Mouse (Mus musculus): ENCODE data around the gene Gpr137c. TPM values are rescaled to one million over a fixed set of nuclear protein-coding genes. Genes with fewer than 3 reads are reported as not detected.

The Gpr137c gene
- polyA plus RNA-seq, 1 experiment from 2014 or later: 1.4 TPM

- no peak overlapping the region for H3K27ac ChIP-seq (ENCODE audit: low read depth, low read length)
- no peaks in the 10 kb centered on the region for H3K9me3 ChIP-seq (ENCODE audit: control insufficient read depth)
- whole genome bisulfite sequencing: 79% methylated on average over 2 of the region's 2 CpGs
- no peaks in the 10 kb centered on the region for H3K4me1 ChIP-seq (replicated peaks; ENCODE audit: control insufficient read depth, insufficient read depth, low read length)
- no peaks in the 10 kb centered on the region for H3K27me3 ChIP-seq (replicated peaks; ENCODE audit: control insufficient read depth, insufficient read depth, low read length)
- H3K36me3 ChIP-seq (ENCODE audit: control insufficient read depth, insufficient read depth): no peaks in the 10 kb centered on the region
- no peak overlapping the region for H3K9ac ChIP-seq (ENCODE audit: low read depth, low read length)
- H3K4me3 ChIP-seq (ENCODE audit: low read depth, low read length): no peak overlapping the region
- TF ChIP-seq CTCF (IDR thresholded peaks at IDR 0.05; ENCODE audit: low read depth): no peak
- ATAC-seq: no peak
- no peak overlapping the region for H3K4me2 ChIP-seq (replicated peaks; ENCODE audit: low read depth)
Measured at GRCm38 (mm10) chr14:45190999-45191398, 28.5 kb upstream of the Gpr137c start.

GRCm38 (mm10) chr14:45200607-45201006 lies 18.9 kb upstream of the Gpr137c start:
- no peak for TF ChIP-seq CTCF (IDR thresholded peaks at IDR 0.05; ENCODE audit: low read depth)
- no peak for ATAC-seq
- H3K4me3 ChIP-seq (ENCODE audit: low read depth, low read length): no peak overlapping the region
- peaks cover 5% of the 10 kb centered on the region for H3K36me3 ChIP-seq (ENCODE audit: control insufficient read depth, insufficient read depth)
- H3K27me3 ChIP-seq (replicated peaks; ENCODE audit: control insufficient read depth, insufficient read depth, low read length): no peaks in the 10 kb centered on the region
- no peak overlapping the region for H3K9ac ChIP-seq (ENCODE audit: low read depth, low read length)
- no peak overlapping the region for H3K27ac ChIP-seq (ENCODE audit: low read depth, low read length)
- H3K9me3 ChIP-seq (ENCODE audit: control insufficient read depth): no peaks in the 10 kb centered on the region
- H3K4me1 ChIP-seq (replicated peaks; ENCODE audit: control insufficient read depth, insufficient read depth, low read length): no peaks in the 10 kb centered on the region
- no peak overlapping the region for H3K4me2 ChIP-seq (replicated peaks; ENCODE audit: low read depth)

GRCm38 (mm10) chr14:45210683-45211082 lies 8.8 kb upstream of the Gpr137c start:
- Histone ChIP-seq H3K9ac (ENCODE audit: low read depth, low read length) (no peak overlapping the region), H3K4me1 (replicated peaks; ENCODE audit: control insufficient read depth, insufficient read depth, low read length) (no peaks in the 10 kb centered on the region), H3K27ac (ENCODE audit: low read depth, low read length) (no peak overlapping the region), H3K36me3 (ENCODE audit: control insufficient read depth, insufficient read depth) (peaks cover 5% of the 10 kb centered on the region; the same call in 1 of the 2 replicates), H3K4me2 (replicated peaks; ENCODE audit: low read depth) (no peak overlapping the region), H3K9me3 (ENCODE audit: control insufficient read depth) (no peaks in the 10 kb centered on the region), H3K4me3 (ENCODE audit: low read depth, low read length) (no peak overlapping the region), H3K27me3 (replicated peaks; ENCODE audit: control insufficient read depth, insufficient read depth, low read length) (no peaks in the 10 kb centered on the region)
- ATAC-seq: no peak
- TF ChIP-seq CTCF (IDR thresholded peaks at IDR 0.05; ENCODE audit: low read depth): no peak
- 63% methylated on average over 4 of the region's 4 CpGs for WGBS

- H3K27me3 ChIP-seq (replicated peaks; ENCODE audit: control insufficient read depth, insufficient read depth, low read length): no peaks in the 10 kb centered on the region
- TF ChIP-seq CTCF (IDR thresholded peaks at IDR 0.05; ENCODE audit: low read depth): no peak
- H3K9ac ChIP-seq (ENCODE audit: low read depth, low read length): no peak overlapping the region
- ATAC-seq: no peak
- H3K36me3 ChIP-seq (ENCODE audit: control insufficient read depth, insufficient read depth): peaks cover 5% of the 10 kb centered on the region; the same call in 1 of the 2 replicates
- WGBS: 92% methylated on average over 1 of the region's 1 CpGs
- no peak overlapping the region for H3K4me2 ChIP-seq (replicated peaks; ENCODE audit: low read depth)
- H3K27ac ChIP-seq (ENCODE audit: low read depth, low read length): no peak overlapping the region
- H3K4me3 ChIP-seq (ENCODE audit: low read depth, low read length): no peak overlapping the region
- H3K4me1 ChIP-seq (replicated peaks; ENCODE audit: control insufficient read depth, insufficient read depth, low read length): no peaks in the 10 kb centered on the region
- no peaks in the 10 kb centered on the region for H3K9me3 ChIP-seq (ENCODE audit: control insufficient read depth)
Measured at GRCm38 (mm10) chr14:45211431-45211830, 8.1 kb upstream of the Gpr137c start.

DNA sequence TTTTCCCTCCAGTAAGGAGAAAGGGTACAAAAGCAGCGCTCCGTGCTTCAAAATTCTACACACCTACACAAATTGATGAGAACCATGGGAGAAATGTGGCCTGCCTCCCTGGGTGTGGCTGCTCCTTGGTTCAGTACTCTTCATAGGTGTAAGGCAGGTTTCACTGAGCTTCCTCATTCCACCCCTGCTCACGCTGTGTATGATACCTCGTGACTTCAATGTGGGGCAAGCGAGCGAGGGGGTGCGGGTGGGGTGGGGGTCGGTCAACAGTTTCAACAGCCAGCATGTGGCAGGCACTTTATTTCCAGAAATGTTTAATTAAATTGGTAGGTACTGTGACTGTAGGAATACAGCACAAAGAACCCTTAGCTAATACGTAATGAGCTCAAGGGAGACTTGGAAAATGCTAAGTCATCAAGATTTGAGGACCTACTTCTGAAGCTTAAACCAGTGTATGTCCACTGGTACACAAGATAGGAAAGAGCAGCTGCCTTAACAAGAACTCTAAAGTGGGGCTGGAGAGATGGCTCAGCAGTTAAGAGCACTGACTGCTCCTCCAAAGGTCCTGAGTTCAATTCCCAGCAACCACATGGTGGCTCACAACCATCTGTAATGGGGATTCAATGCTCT lies 2.7 kb upstream of the Gpr137c start:
- no peak overlapping the region for H3K27ac ChIP-seq (ENCODE audit: low read depth, low read length)
- H3K4me3 ChIP-seq (ENCODE audit: low read depth, low read length): no peak overlapping the region
- no peak for ATAC-seq
- H3K36me3 ChIP-seq (ENCODE audit: control insufficient read depth, insufficient read depth): no peaks in the 10 kb centered on the region; the same call in 1 of the 2 replicates
- no peak overlapping the region for H3K4me2 ChIP-seq (replicated peaks; ENCODE audit: low read depth)
- no peak for TF ChIP-seq CTCF (IDR thresholded peaks at IDR 0.05; ENCODE audit: low read depth)
- WGBS: 78% methylated on average over 9 of the region's 9 CpGs
- no peaks in the 10 kb centered on the region for H3K9me3 ChIP-seq (ENCODE audit: control insufficient read depth)
- no peaks in the 10 kb centered on the region for H3K27me3 ChIP-seq (replicated peaks; ENCODE audit: control insufficient read depth, insufficient read depth, low read length)
- H3K9ac ChIP-seq (ENCODE audit: low read depth, low read length): no peak overlapping the region
- no peaks in the 10 kb centered on the region for H3K4me1 ChIP-seq (replicated peaks; ENCODE audit: control insufficient read depth, insufficient read depth, low read length)

DNA sequence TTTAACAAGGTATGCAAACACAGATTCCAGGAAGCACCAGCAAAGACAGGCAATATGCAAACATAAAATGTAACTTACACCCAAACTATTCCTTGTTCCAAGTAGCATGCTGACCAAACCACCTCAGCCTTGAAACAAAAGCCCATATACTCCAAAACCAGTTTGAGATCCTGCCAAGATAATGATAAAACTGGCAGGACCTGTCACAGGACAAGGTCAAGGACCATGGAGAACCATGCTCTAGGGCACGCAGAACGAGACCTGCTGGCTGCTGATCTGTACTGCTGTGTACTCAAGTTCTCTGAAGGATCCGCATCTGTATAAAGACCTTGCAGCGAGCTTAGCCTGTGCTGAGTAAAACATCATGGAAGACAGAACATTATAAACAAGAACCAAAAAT lies 1.8 kb upstream of the Gpr137c start:
- no peak for TF ChIP-seq CTCF (IDR thresholded peaks at IDR 0.05; ENCODE audit: low read depth)
- no peak overlapping the region for H3K9ac ChIP-seq (ENCODE audit: low read depth, low read length)
- H3K27ac ChIP-seq (ENCODE audit: low read depth, low read length): no peak overlapping the region
- no peak overlapping the region for H3K4me2 ChIP-seq (replicated peaks; ENCODE audit: low read depth)
- H3K9me3 ChIP-seq (ENCODE audit: control insufficient read depth): no peaks in the 10 kb centered on the region
- no peaks in the 10 kb centered on the region for H3K36me3 ChIP-seq (ENCODE audit: control insufficient read depth, insufficient read depth)
- no peak for ATAC-seq
- whole genome bisulfite sequencing: 79% methylated on average over 4 of the region's 4 CpGs
- H3K27me3 ChIP-seq (replicated peaks; ENCODE audit: control insufficient read depth, insufficient read depth, low read length): no peaks in the 10 kb centered on the region
- H3K4me1 ChIP-seq (replicated peaks; ENCODE audit: control insufficient read depth, insufficient read depth, low read length): no peaks in the 10 kb centered on the region
- no peak overlapping the region for H3K4me3 ChIP-seq (ENCODE audit: low read depth, low read length)
